Mouse (Mus musculus) thymus, postnatal 36 days (tissue): Measurements from ENCODE around the gene Paics.
A peak's percentile ranks its signal among the peaks of the same experiment; 100 is the strongest.

Source experiments
- DNase-seq, 2 experiments: peaks; one replicate each; pipeline ENCODE4 v3.0.0; 2022; ENCODE audit warnings: mixed read lengths in 2 of 2

The Paics gene

GRCm38 (mm10) chr5:77013171-77013570 is 62.1 kb downstream of the Paics start:
- no peak for DNase-seq

GRCm38 (mm10) chr5:77015544-77016482 is 64.7 kb downstream of the Paics start, which contains the start of gene Thegl:
Gene Thegl, plus strand, starts transcription at chr5:77016023.
- peak; percentile 54 to 57 for DNase-seq
